Mouse (Mus musculus): Measurements from ENCODE around the gene Olfr1049. TPM values are rescaled to one million over a fixed set of nuclear protein-coding genes. Genes with fewer than 3 reads are reported as not detected.
"Not testable (repeated sequence)": the region's sequence is repeated elsewhere in the genome, so short reads cannot be mapped to it uniquely, and the experiment has no call there.

The Olfr1049 gene
- total RNA-seq (2012; rRNA removed): not detected in 2 replicates
- not detected in 2 replicates for total RNA-seq (2014; rRNA removed)
- not detected in 2 replicates for polyA plus RNA-seq (2012; ENCODE audit: insufficient read length, low read depth)

DNA sequence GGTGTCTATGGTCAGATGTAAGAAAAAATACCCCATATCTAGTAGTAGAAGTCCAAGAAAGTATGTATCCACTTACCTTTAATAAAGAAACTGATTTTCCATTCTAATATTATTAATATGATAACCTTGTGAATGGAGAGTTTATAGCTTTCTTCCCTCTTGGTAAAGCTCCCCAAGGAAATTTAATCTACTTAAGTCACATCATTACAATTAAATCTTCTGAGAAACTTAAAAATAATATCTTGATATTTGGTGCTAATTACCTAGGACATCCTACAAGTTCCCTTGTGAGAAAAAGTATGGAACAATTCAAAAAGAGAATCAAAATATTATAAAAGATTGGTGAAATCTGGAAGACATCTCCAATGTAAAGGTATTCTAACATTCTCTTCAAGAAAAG lies at the start of gene Olfr1049:
TSS of gene Olfr1049 (minus strand) at position 101 of the 400 bp plus-strand sequence.
- dilution Hi-C loops (cut with MboI; ENCODE audit: extremely low pct_ligation_motif_present, extremely low pct_unique_long_range_greater_than_20kb, low sequenced_read_pairs); H3K27ac ChIP-seq (ENCODE audit: insufficient read depth, low read depth); H3K9ac ChIP-seq (ENCODE audit: insufficient read depth, low read depth); H3K27me3 ChIP-seq (replicated peaks); H3K4me2 ChIP-seq (ENCODE audit: insufficient read depth, low read depth, poor library complexity, severe bottlenecking); in situ Hi-C loops (cut with MboI; ENCODE audit: low pct_ligation_motif_present, low pct_unique_long_range_greater_than_20kb, low sequenced_read_pairs); H3K79me2 ChIP-seq (replicated peaks; ENCODE audit: control insufficient read depth, extremely low read depth, insufficient read depth, poor library complexity, severe bottlenecking); H3K4me3 ChIP-seq (replicated peaks in 1 of 3; ENCODE audit: low read depth in 2 of 3, low read length in 2 of 3, poor library complexity in 1 of 3); H3K9me3 ChIP-seq (replicated peaks; ENCODE audit: low read length); H3K4me1 ChIP-seq (ENCODE audit: control insufficient read depth in 1 of 2, insufficient read depth in 2 of 2); H3K36me3 ChIP-seq (replicated peaks in 1 of 2; ENCODE audit: control insufficient read depth in 1 of 2, insufficient read depth in 1 of 2, low read length in 1 of 2); DNase-seq (ENCODE audit: extremely low read depth): not testable (repeated sequence)

DNA sequence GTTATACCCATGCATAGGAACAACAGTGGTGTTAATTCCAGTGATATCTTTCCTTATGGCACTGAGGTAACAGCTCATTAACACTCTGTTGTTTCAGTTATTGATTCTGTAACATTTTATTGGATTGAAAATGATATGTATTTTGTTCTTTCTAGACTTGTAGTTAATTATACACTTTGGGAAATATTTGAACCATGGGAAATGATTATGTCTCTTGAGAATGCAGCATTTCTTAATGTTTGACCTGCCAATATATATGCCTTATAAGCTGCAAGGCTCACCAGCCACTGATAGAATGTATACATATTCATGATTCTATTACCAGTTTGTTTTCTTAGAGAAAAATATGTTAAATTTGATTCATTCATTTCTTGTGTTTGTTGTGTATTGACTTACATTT lies 34.0 kb upstream of the Olfr1049 start, which contains the start of gene Olfr1052:
TSS of gene Olfr1052 (plus strand) at position 301 of the 400 bp plus-strand sequence.
- dilution Hi-C loops (cut with MboI; ENCODE audit: extremely low pct_ligation_motif_present, extremely low pct_unique_long_range_greater_than_20kb, low sequenced_read_pairs): no loop called here
- Histone ChIP-seq H3K4me2 (ENCODE audit: insufficient read depth, low read depth, poor library complexity, severe bottlenecking) (no peak within 1 kb of the TSS), H3K9me3 (replicated peaks; ENCODE audit: low read length) (peaks cover 21% of the 10 kb centered on the region), H3K79me2 (replicated peaks; ENCODE audit: control insufficient read depth, extremely low read depth, insufficient read depth, poor library complexity, severe bottlenecking) (no peaks in the 10 kb centered on the region), H3K4me3 (replicated peaks in 1 of 3; ENCODE audit: low read depth in 2 of 3, low read length in 2 of 3, poor library complexity in 1 of 3) (no peak within 1 kb of the TSS), H3K27ac (ENCODE audit: insufficient read depth, low read depth) (no peak within 1 kb of the TSS), H3K4me1 (ENCODE audit: control insufficient read depth in 1 of 2, insufficient read depth in 2 of 2) (no peaks in the 10 kb centered on the region), H3K9ac (ENCODE audit: insufficient read depth, low read depth) (no peak within 1 kb of the TSS), H3K27me3 (replicated peaks) (no peaks in the 10 kb centered on the region), H3K36me3 (replicated peaks in 1 of 2; ENCODE audit: control insufficient read depth in 1 of 2, insufficient read depth in 1 of 2, low read length in 1 of 2) (no peaks in the 10 kb centered on the region)
- TF ChIP-seq ZKSCAN1 (IDR thresholded peaks at IDR 0.05; ENCODE audit: borderline replicate concordance, low read depth, low read length) (no peak), USF2 (conservative IDR thresholded peaks at IDR 0.05; ENCODE audit: low read depth, low read length) (no peak), USF1 (IDR thresholded peaks at IDR 0.05; ENCODE audit: low read depth, low read length) (no peak), ZMIZ1 (IDR thresholded peaks at IDR 0.05; ENCODE audit: low read depth, low read length) (no peak), SMC3 (IDR thresholded peaks at IDR 0.05; ENCODE audit: low read depth, low read length) (no peak), MAZ (IDR thresholded peaks at IDR 0.05; ENCODE audit: low read depth, low read length) (no peak), MYC (IDR thresholded peaks at IDR 0.05; ENCODE audit: low read depth, low read length) (no peak), IRF4 (IDR thresholded peaks at IDR 0.05; ENCODE audit: low read depth, low read length) (no peak), EP300 (IDR thresholded peaks at IDR 0.05; ENCODE audit: low read length) (no peak), PAX5 (IDR thresholded peaks at IDR 0.05; ENCODE audit: low read length) (no peak), MXI1 (IDR thresholded peaks at IDR 0.05; ENCODE audit: low read depth, low read length) (no peak), MAX (IDR thresholded peaks at IDR 0.05; ENCODE audit: low read length) (no peak), NELFE (IDR thresholded peaks at IDR 0.05; ENCODE audit: low read depth, low read length) (no peak), KAT2A (IDR thresholded peaks at IDR 0.05; ENCODE audit: insufficient replicate concordance, low read length) (no peak), JUND (conservative IDR thresholded peaks at IDR 0.05; ENCODE audit: low read depth, low read length) (no peak), CHD2 (IDR thresholded peaks at IDR 0.05; ENCODE audit: low read length) (no peak), HCFC1 (IDR thresholded peaks at IDR 0.05; ENCODE audit: low read depth, low read length) (no peak), E2F4 (IDR thresholded peaks at IDR 0.05; ENCODE audit: insufficient replicate concordance, low read depth, low read length) (no peak), ZC3H11A (IDR thresholded peaks at IDR 0.05; ENCODE audit: low read depth, low read length) (no peak)
- DNase-seq (ENCODE audit: extremely low read depth): no peak
- in situ Hi-C loops (cut with MboI; ENCODE audit: low pct_ligation_motif_present, low pct_unique_long_range_greater_than_20kb, low sequenced_read_pairs): no loop called here

DNA sequence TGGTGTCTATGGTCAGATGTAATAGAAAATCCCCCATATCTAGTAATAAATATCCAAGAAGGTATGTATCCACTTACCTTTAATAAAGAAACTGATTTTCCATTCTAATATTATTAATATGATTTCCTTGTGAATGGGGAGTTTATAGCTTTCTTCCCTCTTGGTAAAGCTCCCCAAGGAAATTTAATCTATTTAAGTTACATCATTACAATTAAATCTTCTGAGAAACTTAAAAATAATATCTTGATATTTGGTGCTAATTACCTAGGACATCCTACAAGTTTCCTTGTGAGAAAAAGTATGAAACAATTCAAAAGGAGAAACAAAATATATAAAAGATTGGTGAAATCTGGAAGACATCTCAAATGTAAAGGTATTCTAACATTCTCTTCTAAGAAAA lies 20.9 kb upstream of the Olfr1049 start, which contains the start of gene Olfr1051:
TSS of gene Olfr1051 (minus strand) at position 101 of the 400 bp plus-strand sequence.
- H3K4me2 ChIP-seq (ENCODE audit: insufficient read depth, low read depth, poor library complexity, severe bottlenecking); H3K27ac ChIP-seq (ENCODE audit: insufficient read depth, low read depth); H3K79me2 ChIP-seq (replicated peaks; ENCODE audit: control insufficient read depth, extremely low read depth, insufficient read depth, poor library complexity, severe bottlenecking); in situ Hi-C loops (cut with MboI; ENCODE audit: low pct_ligation_motif_present, low pct_unique_long_range_greater_than_20kb, low sequenced_read_pairs); H3K27me3 ChIP-seq (replicated peaks); H3K4me3 ChIP-seq (replicated peaks in 1 of 3; ENCODE audit: low read depth in 2 of 3, low read length in 2 of 3, poor library complexity in 1 of 3); H3K4me1 ChIP-seq (ENCODE audit: control insufficient read depth in 1 of 2, insufficient read depth in 2 of 2); DNase-seq (ENCODE audit: extremely low read depth); dilution Hi-C loops (cut with MboI; ENCODE audit: extremely low pct_ligation_motif_present, extremely low pct_unique_long_range_greater_than_20kb, low sequenced_read_pairs); H3K36me3 ChIP-seq (replicated peaks in 1 of 2; ENCODE audit: control insufficient read depth in 1 of 2, insufficient read depth in 1 of 2, low read length in 1 of 2); H3K9ac ChIP-seq (ENCODE audit: insufficient read depth, low read depth); H3K9me3 ChIP-seq (replicated peaks; ENCODE audit: low read length): not testable (repeated sequence)

All from CH12.LX (cell line).